Mouse (Mus musculus): ENCODE measurements around the gene Vmn1r230.

The Vmn1r230 gene

DNA sequence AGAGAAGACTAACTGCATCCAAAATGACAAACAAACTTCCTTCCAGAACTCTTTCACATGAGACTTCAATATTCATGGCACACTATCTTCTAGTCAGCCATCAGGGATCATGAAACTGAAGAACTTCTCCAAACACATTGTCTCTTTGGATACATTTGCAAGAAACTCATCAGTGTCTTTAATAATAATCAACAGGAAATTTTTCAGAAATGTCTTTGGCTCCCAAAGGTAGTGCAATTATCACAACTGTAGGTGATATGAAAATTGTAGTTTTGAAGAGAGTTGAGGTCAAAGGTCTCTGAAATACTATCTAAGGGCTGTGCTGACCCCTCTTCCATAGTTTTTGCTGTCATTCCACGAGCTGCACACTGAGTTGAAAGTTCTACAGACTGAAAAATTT is at the start of gene Vmn1r230:
Gene Vmn1r230 (plus strand): TSS at position 301 of the 400 bp plus-strand sequence.
- no peak for DNase-seq (ENCODE audit: low spot score)

DNA sequence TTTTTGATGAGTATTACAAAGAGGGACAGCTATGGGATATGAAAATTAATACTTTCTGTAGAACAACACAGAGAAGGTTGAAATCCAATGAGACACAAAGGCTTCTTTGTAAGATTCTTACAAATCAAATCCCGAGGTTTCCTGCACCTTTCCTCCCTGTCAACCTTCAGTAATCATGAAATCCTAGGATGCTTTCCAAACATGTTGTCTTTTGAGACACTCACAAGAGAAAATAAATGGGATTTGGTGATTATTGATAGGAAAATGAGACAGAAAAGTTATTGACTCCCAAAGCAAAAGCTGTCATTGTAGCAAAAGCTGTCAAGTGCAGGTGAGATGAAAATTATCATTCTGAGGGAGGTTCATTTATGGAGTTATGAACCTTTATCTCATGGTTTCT is 29.0 kb upstream of the Vmn1r230 start, which contains the start of gene Vmn1r229:
Gene Vmn1r229 (plus strand): TSS at position 301 of the 400 bp plus-strand sequence.
- DNase-seq (ENCODE audit: low spot score), result no peak

Data from testis, postnatal 10 days (tissue).